Mouse (Mus musculus): Measurements from ENCODE around the gene D1Ertd622e.

- TF ChIP-seq POLR2A (IDR thresholded peaks at IDR 0.05; ENCODE audit: low read depth, low read length): no peak
- TF ChIP-seq CTCF (conservative IDR thresholded peaks at IDR 0.05; ENCODE audit: insufficient read depth, insufficient read length, low read depth, low read length): peak; percentile 88
Measured at GRCm38 (mm10) chr1:97688756-97689155, 26.9 kb upstream of the D1Ertd622e start.

All from kidney, adult 2 months (tissue).